Mouse (Mus musculus) myocyte (in vitro differentiated cells): ENCODE measurements around the gene Enkur.

ENCODE experiments used
- CEBPB ChIP-seq: IDR thresholded peaks from 2 replicates; pipeline ENCODE4 v1.6.1; 2011; ENCODE audit warnings: mild to moderate bottlenecking, moderate library complexity; ENCODE audit not compliant: poor library complexity, insufficient read depth, severe bottlenecking
- E2F4 ChIP-seq: IDR thresholded peaks from one replicate; pipeline ENCODE4 v1.6.1; 2011; ENCODE audit warnings: mild to moderate bottlenecking, control low read depth, moderate library complexity; ENCODE audit not compliant: insufficient read depth
- MAX ChIP-seq: IDR thresholded peaks from one replicate; pipeline ENCODE4 v1.6.1; 2011; ENCODE audit warnings: low read depth, mild to moderate bottlenecking, control low read depth
- MYOD1 ChIP-seq, 3 experiments: IDR thresholded peaks; one replicate each; pipeline ENCODE4 v1.6.1; 2011; ENCODE audit warnings: control low read depth in 2 of 3, low read depth in 2 of 3, mild to moderate bottlenecking in 2 of 3, moderate library complexity in 1 of 3; ENCODE audit not compliant: insufficient read length in 2 of 3, control insufficient read depth in 1 of 3
- MYOG ChIP-seq, 3 experiments: IDR thresholded peaks; one replicate each; pipeline ENCODE4 v1.6.1; 2011; ENCODE audit warnings: control low read depth in 2 of 3, low read depth in 2 of 3, mild to moderate bottlenecking in 2 of 3; ENCODE audit not compliant: insufficient read length in 2 of 3, control insufficient read depth in 1 of 3, insufficient read depth in 1 of 3
- POLR2A ChIP-seq: IDR thresholded peaks from one replicate; pipeline ENCODE4 v1.6.1; 2011; ENCODE audit warnings: low read depth, mild to moderate bottlenecking, control low read depth, moderate library complexity; ENCODE audit not compliant: insufficient read length
- POLR2AphosphoS2 ChIP-seq: IDR thresholded peaks from one replicate; pipeline ENCODE4 v1.6.1; 2011; ENCODE audit warnings: low read depth, control low read depth; ENCODE audit not compliant: insufficient read length
- TCF12 ChIP-seq: IDR thresholded peaks from one replicate; pipeline ENCODE4 v1.6.1; 2011; ENCODE audit warnings: mild to moderate bottlenecking, control low read depth; ENCODE audit not compliant: poor library complexity, insufficient read depth, severe bottlenecking
- TCF3 ChIP-seq: IDR thresholded peaks from one replicate; pipeline ENCODE4 v1.6.1; 2011; ENCODE audit warnings: low read depth, control low read depth; ENCODE audit not compliant: insufficient read length
- USF1 ChIP-seq: IDR thresholded peaks from one replicate; pipeline ENCODE4 v1.6.1; 2011; ENCODE audit warnings: low read depth, mild to moderate bottlenecking, control low read depth, moderate library complexity

DNA sequence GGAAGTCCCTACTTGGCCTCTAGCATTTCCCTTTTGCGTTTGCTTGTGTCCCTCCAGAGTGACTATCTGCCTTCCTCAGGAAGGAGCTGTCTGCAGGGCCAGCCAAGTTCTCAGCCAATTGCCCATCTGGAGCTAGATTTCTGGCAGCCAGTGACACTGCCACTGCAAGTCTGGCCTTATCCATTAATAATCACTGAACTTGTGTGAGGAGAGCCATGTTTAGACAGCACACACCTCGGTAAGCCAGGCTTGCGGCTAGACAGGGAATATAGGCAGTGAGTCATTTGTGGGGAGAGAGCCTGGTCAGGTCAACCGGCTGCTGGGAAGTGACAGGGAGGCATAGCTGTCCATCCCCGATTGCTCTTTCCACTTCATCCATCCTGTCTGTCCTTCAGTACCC lies 31.7 kb upstream of the Enkur start:
- TF ChIP-seq POLR2A (peak; percentile 10), TCF12 (no peak), TCF3 (no peak), MAX (no peak), POLR2AphosphoS2 (no peak), MYOD1 (IDR thresholded peaks at IDR 0.05; ENCODE audit: control insufficient read depth in 1 of 3, insufficient read length in 2 of 3, low read depth in 2 of 3) (peak in 1 of 3 experiments; percentile 52), USF1 (no peak), MYOG (IDR thresholded peaks at IDR 0.05; ENCODE audit: control insufficient read depth in 1 of 3, insufficient read depth in 1 of 3, insufficient read length in 2 of 3, low read depth in 2 of 3) (peak in 1 of 3 experiments; percentile 42), CEBPB (no peak), E2F4 (no peak)
